Mouse (Mus musculus) adrenal gland, postnatal 4 days (tissue): Measurements from ENCODE around the gene Gm49403. TPM values are rescaled to one million over a fixed set of nuclear protein-coding genes. Genes with fewer than 3 reads are reported as not detected.

ENCODE experiments used
- DNase-seq, 2 experiments: peaks; one replicate each; pipeline ENCODE4 v3.0.0; 2021 to 2022; ENCODE audit warnings: low spot score in 2 of 2, mixed read lengths in 2 of 2
- microRNA-seq: library from miRNA; unstranded; fragments of <30 nt; microRNA quantifications from one replicate; pipeline ENCODE4 v1.2.0, GENCODE M21; 2021
- total RNA-seq, 2 experiments: library from RNA; stranded (reverse); gene quantifications; 2 replicates each; pipeline ENCODE4 v1.2.3; 2021

Gm49403 gene
- total RNA-seq, 2 experiments from 2014 or later: not detected

DNA sequence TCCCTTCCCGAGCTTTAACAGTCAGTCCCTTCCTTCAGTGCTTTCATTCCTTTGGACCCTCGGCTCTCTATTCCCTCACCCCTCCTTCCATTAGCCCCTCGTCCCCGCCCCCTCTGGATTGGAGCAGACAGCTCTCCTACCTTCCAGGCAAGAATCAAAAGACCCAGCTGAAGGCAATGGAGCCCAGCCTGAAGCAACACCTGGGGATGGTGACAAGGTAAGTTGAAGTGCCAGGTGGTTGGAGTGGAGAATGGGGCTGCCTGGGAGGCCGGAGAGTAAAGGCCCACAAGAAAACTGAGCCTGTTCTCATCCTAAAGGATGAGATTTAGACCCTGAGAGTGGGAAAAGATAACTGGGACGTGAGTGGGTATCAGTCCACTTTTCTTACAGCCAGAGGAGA lies 24.8 kb downstream of the Gm49403 start:
- DNase-seq: no peak

DNA sequence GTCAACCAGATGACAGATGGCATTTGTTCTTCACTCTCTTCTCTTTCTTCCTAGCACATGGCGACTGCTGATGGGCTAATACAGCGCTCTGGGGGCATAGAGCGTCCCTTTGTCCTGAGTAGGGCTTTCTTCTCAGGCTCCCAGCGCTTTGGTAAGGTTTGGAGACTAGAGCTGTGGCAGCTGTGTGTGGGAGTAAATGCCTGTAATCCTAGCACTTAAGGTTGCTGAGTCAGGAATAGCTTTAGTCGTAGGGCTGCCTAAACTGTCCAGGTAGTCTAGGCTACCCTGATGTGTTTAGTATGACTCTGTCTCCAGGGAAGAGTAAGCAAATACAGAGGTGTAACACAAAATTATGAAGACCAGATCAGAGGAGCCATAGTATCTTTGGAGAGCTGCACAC lies 28.1 kb downstream of the Gm49403 start:
- DNase-seq: no peak

DNA sequence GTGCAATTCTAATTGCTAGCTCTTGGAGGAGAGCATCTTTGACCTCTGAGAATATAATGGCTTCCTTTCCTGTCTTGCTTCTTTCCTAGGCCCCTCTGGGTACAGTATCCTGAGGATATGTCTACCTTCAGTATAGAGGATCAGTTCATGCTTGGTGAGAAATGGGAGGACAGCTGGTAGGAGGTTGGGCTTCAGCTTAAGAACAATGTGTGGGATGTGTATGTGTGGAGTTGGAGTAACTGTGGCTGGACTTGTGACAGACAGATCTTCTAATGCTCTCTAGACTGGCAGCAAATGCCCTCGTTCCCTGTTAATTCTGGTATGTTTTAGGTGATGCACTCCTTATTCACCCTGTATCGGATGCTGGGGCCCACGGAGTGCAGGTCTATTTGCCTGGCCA lies 30.5 kb downstream of the Gm49403 start:
- no peak for DNase-seq

DNA sequence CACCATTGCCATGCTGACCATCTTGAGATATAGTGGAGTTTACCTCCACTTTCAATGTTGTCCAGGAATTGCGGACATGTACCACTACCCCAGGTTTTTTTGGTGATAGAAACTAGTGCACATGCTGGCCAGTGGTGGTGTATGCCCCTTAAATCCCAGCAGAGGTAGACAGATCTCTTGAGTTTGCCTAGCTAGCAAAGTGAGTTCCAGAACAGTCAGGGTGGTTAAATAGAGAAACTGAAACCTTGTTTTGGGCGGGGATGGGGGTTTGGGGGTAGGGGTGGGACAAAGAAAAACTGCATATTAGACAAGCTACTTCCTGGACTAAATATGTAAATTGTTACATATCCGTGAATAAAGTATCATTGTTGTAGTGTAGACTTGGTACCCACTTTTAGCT lies 35.3 kb downstream of the Gm49403 start:
- no peak for DNase-seq

DNA sequence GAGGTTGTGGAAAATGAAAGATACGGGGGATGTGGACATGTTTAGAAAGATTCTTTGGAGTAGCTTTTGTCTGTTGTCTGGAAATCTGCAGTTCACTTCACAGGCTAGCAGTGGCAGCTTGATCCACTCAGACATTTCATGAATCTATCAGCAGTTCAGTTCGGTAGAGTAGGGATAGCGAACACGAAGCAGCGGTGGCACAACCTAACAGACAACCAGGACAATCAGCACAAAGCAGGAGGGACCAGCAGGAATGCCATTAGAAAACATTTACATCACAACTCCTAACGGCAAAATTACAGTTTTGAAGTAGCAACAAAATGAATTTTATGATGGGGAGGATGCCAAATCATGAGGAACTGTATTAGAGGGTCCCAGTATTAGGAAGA lies 35.9 kb downstream of the Gm49403 start:
- no peak for DNase-seq

DNA sequence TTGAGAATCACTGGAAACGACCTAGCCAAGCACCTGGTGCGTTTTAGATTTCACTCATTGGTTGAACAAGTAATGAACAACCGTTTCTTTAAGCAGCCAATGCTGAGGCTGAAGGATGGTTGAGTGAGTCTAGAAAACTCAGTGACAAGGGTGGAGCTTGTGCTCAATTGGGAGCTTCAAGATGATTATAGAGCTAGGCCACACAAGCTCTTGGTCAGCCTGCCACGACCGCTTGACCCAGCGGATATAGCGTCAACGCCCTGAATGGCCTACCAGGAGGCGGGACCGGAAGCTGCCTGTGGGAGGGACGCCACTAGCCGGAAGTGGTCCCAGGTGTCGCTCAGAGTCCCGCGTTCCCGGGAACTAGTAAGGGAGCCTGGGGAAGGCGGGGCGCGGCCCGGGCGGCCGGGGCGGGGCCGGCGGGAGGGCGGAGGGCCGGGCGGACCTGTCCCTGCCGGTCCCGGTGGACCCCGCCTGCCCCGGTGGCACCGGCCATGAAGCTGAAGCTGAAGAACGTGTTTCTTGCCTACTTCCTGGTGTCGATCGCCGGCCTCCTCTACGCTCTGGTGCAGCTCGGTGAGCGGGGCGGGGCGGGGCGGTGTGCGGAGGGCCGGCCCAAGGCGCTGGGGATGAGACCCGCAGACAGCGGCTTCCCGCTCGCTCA lies 36.5 kb downstream of the Gm49403 start, which contains the start of gene B3gat3:
B3gat3 (plus strand) TSS at position 302 of the 664 bp plus-strand sequence.
- DNase-seq: peak; percentile 82 to 89

DNA sequence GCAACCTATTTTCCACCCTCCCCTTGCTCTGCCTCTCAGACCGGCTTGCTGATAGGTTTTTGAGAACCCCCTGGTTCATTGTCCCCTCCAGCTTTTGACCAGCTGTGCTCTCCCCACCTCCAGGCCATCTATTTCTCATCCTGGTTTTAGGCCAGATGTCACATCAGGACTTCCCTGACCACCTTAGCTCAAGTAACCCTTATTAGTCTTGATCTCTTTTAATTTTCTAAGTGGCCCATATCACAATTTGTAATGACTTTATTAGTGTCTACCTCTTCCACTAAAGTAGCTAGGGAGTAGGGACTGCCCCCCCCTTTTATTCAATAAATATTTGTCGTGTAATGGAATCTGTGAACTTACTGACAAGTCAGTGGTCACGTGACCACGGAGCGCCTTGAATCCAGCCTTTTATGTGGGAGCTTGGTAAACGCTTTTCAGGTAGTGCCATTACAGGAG lies 37.1 kb downstream of the Gm49403 start:
- DNase-seq: no peak

DNA sequence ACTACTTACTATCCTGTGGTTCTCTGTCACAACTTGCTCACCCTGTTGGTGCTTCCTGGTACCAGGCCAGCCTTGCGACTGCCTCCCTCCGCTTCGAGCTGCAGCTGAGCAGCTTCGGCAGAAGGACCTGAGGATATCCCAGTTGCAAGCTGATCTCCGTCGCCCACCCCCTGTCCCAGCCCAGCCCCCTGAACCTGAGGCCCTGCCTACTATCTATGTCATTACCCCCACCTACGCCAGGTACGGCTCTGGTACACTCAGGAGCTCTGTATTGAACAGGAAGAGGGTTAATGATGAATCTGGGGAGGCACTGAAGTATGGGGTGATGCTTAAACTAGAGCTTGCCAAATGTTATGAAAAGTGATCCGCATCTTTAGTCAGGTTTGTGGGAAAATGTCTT lies 38.0 kb downstream of the Gm49403 start:
- no peak for DNase-seq

DNA sequence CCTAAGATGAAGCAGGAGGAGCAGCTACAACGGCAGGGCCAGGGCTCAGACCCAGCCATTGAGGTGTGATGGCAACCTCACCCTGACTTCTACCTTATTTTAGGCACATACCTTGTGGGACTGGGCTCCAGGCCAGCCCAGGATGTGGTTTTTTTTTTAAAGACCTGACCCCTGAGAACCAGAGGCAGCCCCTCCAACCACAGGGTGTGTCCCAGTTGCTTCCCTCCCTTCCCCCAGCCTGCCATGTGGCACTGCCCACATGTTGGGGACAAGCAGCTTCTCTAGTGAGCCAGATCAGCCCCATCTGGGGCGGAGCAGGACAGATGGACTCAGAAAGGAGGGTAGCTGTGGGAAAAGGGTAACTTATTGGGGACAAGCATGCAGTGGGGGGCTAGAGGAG lies 43.0 kb downstream of the Gm49403 start:
- no peak for DNase-seq

DNA sequence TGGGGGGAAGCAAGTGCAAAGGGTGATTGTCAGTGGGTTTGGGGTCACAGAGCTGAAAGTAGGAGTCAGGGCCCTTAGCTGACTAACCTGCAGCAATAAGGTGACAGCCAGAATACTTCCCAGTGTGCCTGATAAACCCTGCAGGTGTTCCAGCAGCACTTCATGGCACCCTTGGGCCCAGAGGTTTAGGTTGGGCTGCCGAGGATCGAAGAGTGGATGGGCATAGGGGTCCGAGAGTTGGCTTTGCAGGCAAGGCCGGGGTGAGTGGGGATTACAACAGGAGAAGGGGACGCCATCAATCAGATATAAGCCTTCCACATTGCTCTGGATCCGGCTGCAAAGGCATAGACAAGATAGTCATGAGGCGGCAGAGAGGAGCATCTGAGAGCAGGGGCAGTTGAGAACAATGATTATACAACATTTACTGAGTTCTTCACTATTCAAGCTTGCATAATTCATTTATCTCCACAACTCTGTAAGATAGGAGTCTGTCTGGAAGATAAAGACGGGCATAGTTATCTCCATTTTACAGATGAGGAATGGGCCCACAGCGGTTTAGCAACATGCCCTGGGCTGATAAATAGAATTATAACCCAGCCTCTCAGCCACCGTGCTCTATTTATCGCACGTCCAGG lies 44.3 kb downstream of the Gm49403 start:
- DNase-seq: no peak

DNA sequence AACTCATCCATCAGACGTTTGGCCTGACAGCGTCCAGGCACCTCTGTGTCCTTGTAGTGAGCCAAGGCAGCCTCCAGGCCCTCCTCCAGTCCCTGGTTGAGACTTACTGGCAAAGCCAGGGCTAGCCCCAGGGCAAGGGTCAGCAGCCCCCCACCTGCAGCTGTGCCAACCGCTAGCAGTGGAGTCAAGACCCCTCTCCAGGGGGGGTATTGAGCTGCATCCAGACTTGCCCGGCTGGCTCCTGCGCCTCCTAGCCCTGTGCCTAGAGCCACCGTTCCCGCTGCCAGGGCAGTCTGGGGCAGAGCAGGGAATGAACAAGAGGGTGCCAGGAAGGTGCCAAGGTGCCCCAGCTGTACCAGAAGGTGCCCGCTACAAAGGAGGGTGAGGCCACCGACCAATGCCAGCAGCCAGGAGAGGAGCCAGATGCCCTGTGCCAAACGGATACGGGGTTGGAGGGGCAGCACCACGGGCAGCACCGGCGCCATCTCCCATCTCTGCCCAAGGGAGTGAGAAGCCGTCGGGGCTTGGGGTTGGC lies 45.0 kb downstream of the Gm49403 start:
- peak in 1 of 2 experiments; percentile 30 for DNase-seq

DNA sequence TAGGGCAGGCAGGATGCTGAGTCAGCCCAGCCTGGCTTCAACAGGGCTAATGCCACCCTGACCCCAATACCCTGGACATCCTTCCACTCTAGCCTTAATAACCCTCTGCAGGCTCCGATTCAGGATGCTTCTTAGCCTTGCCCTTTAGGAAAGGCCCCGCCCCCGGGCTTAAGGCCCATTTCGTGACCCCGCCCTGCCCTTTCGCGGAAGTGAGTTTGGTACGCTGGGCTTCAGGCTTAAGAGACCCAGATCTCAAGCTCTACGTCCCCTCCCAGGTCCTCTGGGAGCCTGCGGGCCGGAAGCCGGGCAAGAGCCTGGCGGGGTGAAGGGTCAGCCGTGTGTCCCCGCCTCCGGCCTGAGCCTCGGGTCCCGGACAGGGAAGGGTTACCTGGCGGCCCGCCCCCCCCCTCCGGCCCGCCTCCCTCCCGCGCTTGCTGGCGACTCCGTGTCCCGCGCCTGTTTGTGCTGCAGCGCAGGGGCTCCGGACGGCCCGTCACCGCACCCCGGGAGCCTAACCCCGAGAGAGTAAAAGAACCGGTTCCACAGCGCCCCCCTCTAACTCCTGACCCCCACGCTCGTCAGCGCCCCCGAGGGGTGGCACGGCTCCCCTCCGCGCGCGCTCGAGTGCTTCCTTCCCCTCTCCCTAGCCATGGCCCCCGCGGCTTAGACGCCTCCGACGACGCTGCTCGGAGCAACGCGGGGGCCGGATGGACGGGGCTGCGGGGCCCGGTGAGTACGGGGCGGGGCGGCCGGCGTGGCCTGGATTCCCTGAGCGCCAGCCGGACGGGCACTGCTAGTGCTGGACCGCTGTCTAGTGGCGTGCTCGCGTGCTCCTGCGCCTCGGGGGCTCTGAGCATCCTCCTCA lies 45.7 kb downstream of the Gm49403 start, which contains the start of the genes Rom1 and Eml3:
Rom1 (minus strand) TSS at position 133 of the 865 bp plus-strand sequence.
Eml3 (plus strand) TSS at position 329 of the 865 bp plus-strand sequence.
- peak; percentile 70 to 78 for DNase-seq

DNA sequence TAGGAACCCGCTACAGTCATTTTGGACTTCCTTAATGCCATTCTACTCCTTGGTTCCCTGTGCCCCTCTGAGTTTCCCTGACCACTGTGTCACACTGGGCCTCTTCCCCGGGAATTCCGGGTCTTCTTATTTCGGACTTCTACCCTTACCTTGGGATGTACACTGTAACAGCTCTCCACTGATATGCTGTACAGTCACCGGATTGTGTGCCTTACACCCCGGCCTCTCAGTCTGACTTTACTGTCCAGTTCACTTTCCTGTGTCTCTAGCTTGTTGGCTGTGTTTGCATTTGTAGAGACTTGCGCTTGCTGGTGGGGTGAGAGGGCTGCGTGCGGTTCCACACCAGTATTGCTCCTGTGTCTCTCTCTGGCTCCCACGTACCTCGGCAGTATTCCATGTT lies 46.4 kb downstream of the Gm49403 start:
- DNase-seq: no peak

DNA sequence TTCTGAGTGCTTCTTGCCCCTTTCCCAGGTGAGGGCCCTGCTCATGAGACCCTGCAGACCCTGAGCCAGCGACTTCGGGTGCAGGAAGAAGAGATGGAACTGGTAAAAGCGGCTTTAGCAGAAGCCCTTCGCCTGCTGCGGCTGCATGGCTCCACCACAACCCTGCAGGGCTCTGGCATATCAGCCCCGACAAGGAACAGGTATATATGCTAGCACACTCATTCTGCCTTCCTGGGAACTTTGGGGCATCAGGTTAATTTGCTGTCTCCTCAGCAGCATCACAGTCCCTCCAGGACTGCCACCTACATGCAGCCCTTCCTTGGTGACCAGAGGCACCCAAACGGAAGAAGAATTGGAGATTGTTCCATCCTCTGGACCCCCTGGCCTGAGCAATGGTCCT lies 47.0 kb downstream of the Gm49403 start:
- DNase-seq: no peak

DNA sequence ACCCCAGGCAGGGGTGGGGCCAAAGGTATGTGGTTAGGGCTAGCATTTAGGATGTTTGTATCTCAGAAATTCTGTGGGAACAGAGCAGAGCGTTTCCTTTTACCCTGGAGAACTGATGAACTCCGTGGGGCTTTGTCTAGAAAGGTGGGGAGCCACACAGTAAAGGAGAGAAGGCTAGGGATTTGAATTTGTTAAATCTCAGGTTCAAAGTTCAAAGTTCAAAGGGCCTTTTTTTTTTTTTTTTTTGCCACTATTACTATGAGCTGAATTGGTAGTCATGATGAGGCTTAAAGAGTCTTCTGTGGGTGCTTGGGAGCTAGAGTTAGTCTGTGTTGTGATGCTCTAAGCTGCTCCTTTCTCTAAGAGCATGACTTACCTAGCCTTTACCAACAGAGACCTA lies 53.0 kb downstream of the Gm49403 start:
- no peak for DNase-seq

Small RNA genes lying within 50 kb of the gene (microRNA-seq; reads per million reads assigned to microRNA genes)
- gene Mir5136: 0.79 reads per million

Other genes with a start within 250 kb of the Gm49403 start
- 1 to 10 TPM; 2.7 to 3.0 TPM for gene Chrm1, start 220.1 kb upstream of the Gm49403 start, total RNA-seq
- 100 to 1,000 TPM; 161 to 174 TPM for gene Slc3a2, start 160.6 kb upstream of the Gm49403 start, total RNA-seq
- 10 to 100 TPM; 64.2 to 64.3 TPM for gene Wdr74, start 148.1 kb upstream of the Gm49403 start, total RNA-seq
- 1 to 10 TPM; 2.3 to 2.5 TPM for gene 1700092M07Rik, start 143.2 kb upstream of the Gm49403 start, total RNA-seq
- 100 to 1,000 TPM; 118 to 125 TPM for gene Stx5a, start 142.5 kb upstream of the Gm49403 start, total RNA-seq
- gene Nxf1, start 126.9 kb upstream of the Gm49403 start, total RNA-seq: 100 to 1,000 TPM; 124 to 145 TPM
- 100 to 1,000 TPM; 102 to 103 TPM for gene Tmem223, start 112.9 kb upstream of the Gm49403 start, total RNA-seq
- 10 to 100 TPM; 65.4 to 68.6 TPM for gene Tmem179b, start 109.5 kb upstream of the Gm49403 start, total RNA-seq
- 10 to 100 TPM; 18.3 to 18.9 TPM for gene Taf6l, start 97.5 kb upstream of the Gm49403 start, total RNA-seq
- gene Polr2g, start 85.4 kb upstream of the Gm49403 start, total RNA-seq: 100 to 1,000 TPM; 103 TPM
- gene Zbtb3, start 81.4 kb upstream of the Gm49403 start, total RNA-seq: 1 to 10 TPM; 2.0 to 2.4 TPM
- 10 to 100 TPM; 32.1 to 34.3 TPM for gene Ttc9c, start 64.6 kb upstream of the Gm49403 start, total RNA-seq
- gene Hnrnpul2, start 63.9 kb upstream of the Gm49403 start, total RNA-seq: 10 to 100 TPM; 73.5 to 83.1 TPM
- not detected for gene AC129217.1, start 54.2 kb upstream of the Gm49403 start, total RNA-seq
- gene Bscl2, start 46.5 kb upstream of the Gm49403 start, total RNA-seq: 100 to 1,000 TPM in 1 of 2 experiments, 10 to 100 TPM in 1; 91.5 to 102 TPM
- 10 to 100 TPM; 14.5 to 16.3 TPM for gene Gng3, start 44.7 kb upstream of the Gm49403 start, total RNA-seq
- gene Lrrn4cl, start 33.2 kb upstream of the Gm49403 start, total RNA-seq: 1 to 10 TPM; 3.5 to 4.2 TPM
- 100 to 1,000 TPM; 217 to 224 TPM for gene Ubxn1, start 12.4 kb upstream of the Gm49403 start, total RNA-seq
- gene Uqcc3, start 3.0 kb upstream of the Gm49403 start, total RNA-seq: 10 to 100 TPM; 56.6 to 59.1 TPM
- 10 to 100 TPM; 11.8 to 12.7 TPM for gene Lbhd1, start 198 bp upstream of the Gm49403 start, total RNA-seq
- gene 1810009A15Rik, start 4.9 kb downstream of the Gm49403 start, total RNA-seq: 10 to 100 TPM; 36.7 to 37.7 TPM
- gene Gm49416, start 5.0 kb downstream of the Gm49403 start, total RNA-seq: 1 to 10 TPM; 2.8 to 3.3 TPM
- gene Ints5, start 9.1 kb downstream of the Gm49403 start, total RNA-seq: 10 to 100 TPM; 29.6 to 30.9 TPM
- 100 to 1,000 TPM; 183 to 194 TPM for gene Ganab, start 14.1 kb downstream of the Gm49403 start, total RNA-seq
- gene B3gat3, start 36.4 kb downstream of the Gm49403 start, total RNA-seq: 10 to 100 TPM; 56.2 to 56.8 TPM
- gene Rom1, start 45.4 kb downstream of the Gm49403 start, total RNA-seq: 10 to 100 TPM; 13.3 to 15.3 TPM
- gene Eml3, start 45.6 kb downstream of the Gm49403 start, total RNA-seq: 10 to 100 TPM; 65.2 to 72.1 TPM
- 100 to 1,000 TPM; 141 to 144 TPM for gene Mta2, start 57.9 kb downstream of the Gm49403 start, total RNA-seq
- 10 to 100 TPM; 23.2 to 26.9 TPM for gene Tut1, start 69.9 kb downstream of the Gm49403 start, total RNA-seq
- 100 to 1,000 TPM; 505 to 508 TPM for gene Eef1g, start 83.1 kb downstream of the Gm49403 start, total RNA-seq
- gene Ahnak, start 105.4 kb downstream of the Gm49403 start, total RNA-seq: 100 to 1,000 TPM; 125 to 131 TPM
- not detected for gene Scgb1a1, start 204.0 kb downstream of the Gm49403 start, total RNA-seq